Mouse (Mus musculus): Measurements from ENCODE around the gene Acot8. TPM values are rescaled to one million over a fixed set of nuclear protein-coding genes. Genes with fewer than 3 reads are reported as not detected.
A peak's percentile ranks its signal among the peaks of the same experiment; 100 is the strongest.

Gene Acot8
- polyA plus RNA-seq, 1 experiment from 2014 or later: 16.8 TPM

GRCm38 (mm10) chr2:164827146-164827850, 22.6 kb upstream of the Acot8 start:
- Histone ChIP-seq H3K4me3 (no peak overlapping the region), H3K9ac (no peak overlapping the region), H3K4me2 (replicated peaks) (no peak overlapping the region), H3K4me1 (peaks cover 7% of the 10 kb centered on the region; the same call in 1 of the 2 replicates), H3K9me3 (no peaks in the 10 kb centered on the region), H3K27ac (no peak overlapping the region), H3K27me3 (no peaks in the 10 kb centered on the region), H3K36me3 (peaks cover 44% of the 10 kb centered on the region)
- WGBS: 90% methylated on average over 16 of the region's 16 CpGs
- ATAC-seq (ENCODE audit: insufficient number of reproducible peaks, insufficient read depth, low FRiP score, low TSS enrichment): no peak

- no peak for ATAC-seq (ENCODE audit: insufficient number of reproducible peaks, insufficient read depth, low FRiP score, low TSS enrichment)
- H3K36me3 ChIP-seq: peaks cover 52% of the 10 kb centered on the region
Measured at GRCm38 (mm10) chr2:164825521-164825920, 20.8 kb upstream of the Acot8 start.

GRCm38 (mm10) chr2:164823969-164824368, 19.3 kb upstream of the Acot8 start:
- Histone ChIP-seq H3K9ac (no peak overlapping the region), H3K27me3 (no peaks in the 10 kb centered on the region), H3K4me2 (replicated peaks) (no peak overlapping the region), H3K27ac (no peak overlapping the region), H3K4me3 (no peak overlapping the region), H3K9me3 (no peaks in the 10 kb centered on the region), H3K4me1 (peaks cover 7% of the 10 kb centered on the region; the same call in 1 of the 2 replicates), H3K36me3 (peaks cover 53% of the 10 kb centered on the region)
- no peak for ATAC-seq (ENCODE audit: insufficient number of reproducible peaks, insufficient read depth, low FRiP score, low TSS enrichment)
- 92% methylated on average over 4 of the region's 4 CpGs for WGBS

More at GRCm38 (mm10) chr2:164825521-164825920, 20.8 kb upstream of the Acot8 start:
- WGBS: 96% methylated on average over 17 of the region's 17 CpGs
- Histone ChIP-seq H3K9me3 (no peaks in the 10 kb centered on the region), H3K27ac (no peak overlapping the region), H3K4me3 (no peak overlapping the region), H3K4me1 (peaks cover 7% of the 10 kb centered on the region; the same call in 1 of the 2 replicates), H3K9ac (no peak overlapping the region), H3K27me3 (no peaks in the 10 kb centered on the region), H3K4me2 (replicated peaks) (no peak overlapping the region)

GRCm38 (mm10) chr2:164823181-164823585, 18.5 kb upstream of the Acot8 start:
- Histone ChIP-seq H3K36me3 (peaks cover 45% of the 10 kb centered on the region), H3K4me3 (peak overlapping the region; percentile 71), H3K4me2 (replicated peaks) (peak overlapping the region; percentile 52), H3K9me3 (no peaks in the 10 kb centered on the region), H3K27me3 (no peaks in the 10 kb centered on the region), H3K9ac (peak overlapping the region; percentile 61), H3K4me1 (peaks cover 7% of the 10 kb centered on the region; the same call in 1 of the 2 replicates), H3K27ac (peak overlapping the region; percentile 84)
- WGBS: 3% methylated on average over 10 of the region's 10 CpGs
- ATAC-seq (ENCODE audit: insufficient number of reproducible peaks, insufficient read depth, low FRiP score, low TSS enrichment): peak; percentile 25; the same call in 1 of the 2 replicates

GRCm38 (mm10) chr2:164822636-164823165, 18.0 kb upstream of the Acot8 start, which contains the start of gene Zswim1:
Zswim1 (plus strand) TSS chr2:164822686.
- WGBS: 1% methylated on average over 32 of the region's 32 CpGs
- H3K36me3 ChIP-seq: peaks cover 41% of the 10 kb centered on the region

GRCm38 (mm10) chr2:164821060-164821459, 16.4 kb upstream of the Acot8 start:
- Histone ChIP-seq H3K36me3 (peaks cover 25% of the 10 kb centered on the region), H3K4me2 (replicated peaks) (no peak overlapping the region), H3K27me3 (no peaks in the 10 kb centered on the region), H3K9ac (no peak overlapping the region), H3K27ac (no peak overlapping the region), H3K4me1 (peaks cover 11% of the 10 kb centered on the region; the same call in 1 of the 2 replicates), H3K9me3 (no peaks in the 10 kb centered on the region), H3K4me3 (no peak overlapping the region)
- ATAC-seq (ENCODE audit: insufficient number of reproducible peaks, insufficient read depth, low FRiP score, low TSS enrichment): no peak
- WGBS: 90% methylated on average over 6 of the region's 6 CpGs

More at GRCm38 (mm10) chr2:164822636-164823165, 18.0 kb upstream of the Acot8 start, which contains the start of gene Zswim1:
- Histone ChIP-seq H3K9me3 (no peaks in the 10 kb centered on the region), H3K27ac (peak within 1 kb of the TSS; percentile 84), H3K27me3 (no peaks in the 10 kb centered on the region), H3K4me1 (peaks cover 8% of the 10 kb centered on the region; the same call in 1 of the 2 replicates), H3K4me2 (replicated peaks) (peak within 1 kb of the TSS; percentile 52), H3K4me3 (peak within 1 kb of the TSS; percentile 71), H3K9ac (peak within 1 kb of the TSS; percentile 61)
- ATAC-seq (ENCODE audit: insufficient number of reproducible peaks, insufficient read depth, low FRiP score, low TSS enrichment): peak; percentile 99

- H3K9ac ChIP-seq: no peak overlapping the region
- 54% methylated on average over 5 of the region's 5 CpGs for WGBS
- H3K27ac ChIP-seq: no peak overlapping the region
- 0 out of 2 replicates have a peak, but pooled peaks cover 10% of the 10 kb centered on the region for H3K36me3 ChIP-seq
- H3K4me3 ChIP-seq: no peak overlapping the region
- no peaks in the 10 kb centered on the region for H3K9me3 ChIP-seq
- ATAC-seq (ENCODE audit: insufficient number of reproducible peaks, insufficient read depth, low FRiP score, low TSS enrichment): no peak
- no peak overlapping the region for H3K4me2 ChIP-seq (replicated peaks)
- H3K4me1 ChIP-seq: 0 out of 2 replicates have a peak, but pooled peaks cover 4% of the 10 kb centered on the region
- no peaks in the 10 kb centered on the region for H3K27me3 ChIP-seq
Measured at GRCm38 (mm10) chr2:164817703-164818102, 13.0 kb upstream of the Acot8 start.

GRCm38 (mm10) chr2:164817206-164817605, 12.5 kb upstream of the Acot8 start:
- WGBS: 85% methylated on average over 6 of the region's 6 CpGs
- Histone ChIP-seq H3K4me2 (replicated peaks) (no peak overlapping the region), H3K9ac (no peak overlapping the region), H3K36me3 (0 out of 2 replicates have a peak, but pooled peaks cover 10% of the 10 kb centered on the region), H3K27ac (no peak overlapping the region), H3K4me1 (0 out of 2 replicates have a peak, but pooled peaks cover 4% of the 10 kb centered on the region), H3K9me3 (no peaks in the 10 kb centered on the region), H3K4me3 (no peak overlapping the region), H3K27me3 (no peaks in the 10 kb centered on the region)
- ATAC-seq (ENCODE audit: insufficient number of reproducible peaks, insufficient read depth, low FRiP score, low TSS enrichment): no peak

- no peaks in the 10 kb centered on the region for H3K27me3 ChIP-seq
- WGBS: 91% methylated on average over 8 of the region's 8 CpGs
- H3K9me3 ChIP-seq: no peaks in the 10 kb centered on the region
- H3K4me1 ChIP-seq: 0 out of 2 replicates have a peak, but pooled peaks cover 4% of the 10 kb centered on the region
- H3K4me2 ChIP-seq (replicated peaks): no peak overlapping the region
- ATAC-seq (ENCODE audit: insufficient number of reproducible peaks, insufficient read depth, low FRiP score, low TSS enrichment): no peak
- H3K4me3 ChIP-seq: no peak overlapping the region
- 0 out of 2 replicates have a peak, but pooled peaks cover 4% of the 10 kb centered on the region for H3K36me3 ChIP-seq
- H3K27ac ChIP-seq: no peak overlapping the region
- H3K9ac ChIP-seq: no peak overlapping the region
Measured at GRCm38 (mm10) chr2:164815821-164816220, 11.1 kb upstream of the Acot8 start.

- H3K4me3 ChIP-seq: no peak overlapping the region
- 0 out of 2 replicates have a peak, but pooled peaks cover 2% of the 10 kb centered on the region for H3K36me3 ChIP-seq
- WGBS: 90% methylated on average over 5 of the region's 5 CpGs
- H3K4me2 ChIP-seq (replicated peaks): no peak overlapping the region
- ATAC-seq (ENCODE audit: insufficient number of reproducible peaks, insufficient read depth, low FRiP score, low TSS enrichment): no peak
- no peaks in the 10 kb centered on the region for H3K9me3 ChIP-seq
- H3K9ac ChIP-seq: no peak overlapping the region
- H3K27me3 ChIP-seq: no peaks in the 10 kb centered on the region
- H3K4me1 ChIP-seq: 0 out of 2 replicates have a peak, but pooled peaks cover 4% of the 10 kb centered on the region
- no peak overlapping the region for H3K27ac ChIP-seq
Measured at GRCm38 (mm10) chr2:164815348-164815747, 10.7 kb upstream of the Acot8 start.

- Histone ChIP-seq H3K4me3 (no peak overlapping the region), H3K4me2 (replicated peaks) (no peak overlapping the region), H3K9me3 (no peaks in the 10 kb centered on the region), H3K27me3 (no peaks in the 10 kb centered on the region), H3K9ac (no peak overlapping the region), H3K4me1 (0 out of 2 replicates have a peak, but pooled peaks cover 4% of the 10 kb centered on the region), H3K27ac (no peak overlapping the region), H3K36me3 (peaks cover 7% of the 10 kb centered on the region; the same call in 1 of the 2 replicates)
- ATAC-seq (ENCODE audit: insufficient number of reproducible peaks, insufficient read depth, low FRiP score, low TSS enrichment): no peak
- WGBS: 72% methylated on average over 2 of the region's 2 CpGs
Measured at GRCm38 (mm10) chr2:164813557-164813956, 8.9 kb upstream of the Acot8 start.
